Mouse (Mus musculus) kidney, postnatal 0 days (tissue): Measurements from ENCODE around the gene Atp5h. TPM values are rescaled to one million over a fixed set of nuclear protein-coding genes. Genes with fewer than 3 reads are reported as not detected.
A peak's percentile ranks its signal among the peaks of the same experiment; 100 is the strongest.

Experiments used
- ATAC-seq: fragments of 200-750 bp; cut with Nextera tagmentation; replicated peaks from 2 replicates; pipeline ENCODE4 v1.8.0; 2017; ENCODE audit warnings: low read depth, moderate number of reproducible peaks, moderate TSS enrichment, moderate library complexity; ENCODE audit not compliant: low FRiP score
- DNase-seq: peaks from one replicate; pipeline ENCODE4 v3.0.0-alpha.2; 2016; ENCODE audit warnings: low spot score
- H3K27ac ChIP-seq: fragments of 300-500 bp; sonication (generic); 2 replicates; pipeline ENCODE4 v1.5.1; 2014; ENCODE audit warnings: mild to moderate bottlenecking
- H3K27me3 ChIP-seq: fragments of 300-500 bp; sonication (generic); 2 replicates; pipeline ENCODE4 v1.6.1; 2014; ENCODE audit warnings: low read length, mixed read lengths; ENCODE audit not compliant: insufficient read depth
- H3K36me3 ChIP-seq: fragments of 300-500 bp; sonication (generic); 2 replicates; pipeline ENCODE4 v1.6.1; 2014; ENCODE audit warnings: low read length, mixed read lengths; ENCODE audit not compliant: insufficient read depth
- H3K4me1 ChIP-seq: fragments of 300-500 bp; sonication (generic); replicated peaks from 2 replicates; pipeline ENCODE4 v1.6.1; 2014; ENCODE audit warnings: antibody characterized with exemption, low read length, mixed read lengths; ENCODE audit not compliant: insufficient read depth
- H3K4me2 ChIP-seq: fragments of 300-500 bp; sonication (generic); 2 replicates; pipeline ENCODE4 v1.6.1; 2014; ENCODE audit warnings: mild to moderate bottlenecking, low read length, moderate library complexity, mixed read lengths
- H3K4me3 ChIP-seq: fragments of 300-500 bp; sonication (generic); replicated peaks from 2 replicates; pipeline ENCODE4 v1.5.1; 2014; ENCODE audit warnings: low read depth, low read length
- H3K9ac ChIP-seq: fragments of 300-500 bp; sonication (generic); 2 replicates; pipeline ENCODE4 v1.6.1; 2014; ENCODE audit warnings: low read depth, low read length
- H3K9me3 ChIP-seq: fragments of 300-500 bp; sonication (generic); replicated peaks from 2 replicates; pipeline ENCODE4 v1.6.1; 2016; ENCODE audit warnings: low read length, inconsistent platforms, mixed read lengths
- CTCF ChIP-seq: IDR thresholded peaks from 2 replicates; pipeline ENCODE4 v1.5.1; 2016; ENCODE audit warnings: antibody characterized with exemption, low read depth, mild to moderate bottlenecking, moderate library complexity
- WGBS: fragments of 180-500 bp; shearing (Covaris S2); extraction: QIAGEN DNeasy Blood & Tissue Kit; methylation state at CpG from one replicate; pipeline ENCODE4 v1.1.7; 2014; 5-methylcytosine and 5-hydroxymethylcytosine counted together
- polyA plus RNA-seq: library from polyadenylated mRNA; unstranded; fragments of >200 nt; fragmentation: Nextera tagmentation; extraction: Ambion mirVana; gene quantifications from 2 replicates; pipeline ENCODE4 v1.2.1, GENCODE M21; 2015

Gene Atp5h
- polyA plus RNA-seq, result 1,541 and 1,578 TPM in 2 replicates

GRCm38 (mm10) chr11:115419531-115420237, at the start of gene Atp5h, which contains the start of gene Kctd2:
Atp5h (minus strand) TSS chr11:115419962.
Kctd2 (plus strand) TSS chr11:115420128.
- TF ChIP-seq CTCF, result no peak
- H3K36me3 ChIP-seq, result peaks cover 13% of the 10 kb centered on the region; the same call in 1 of the 2 replicates
- no peaks in the 10 kb centered on the region for H3K9me3 ChIP-seq
- H3K9ac ChIP-seq, result peak within 1 kb of the TSS; percentile 95
- peak within 1 kb of the TSS; percentile 86 for H3K27ac ChIP-seq
- ATAC-seq, result peak; percentile 97
- WGBS, result under 1% methylated on average over 53 of the region's 56 CpGs
- peaks cover 13% of the 10 kb centered on the region; the same call in 1 of the 2 replicates for H3K4me1 ChIP-seq
- no peaks in the 10 kb centered on the region for H3K27me3 ChIP-seq
- peak within 1 kb of the TSS; percentile 98 for H3K4me3 ChIP-seq
- peak within 1 kb of the TSS; percentile 97 for H3K4me2 ChIP-seq
- DNase-seq, result peak; percentile 98

- no peaks in the 10 kb centered on the region for H3K27me3 ChIP-seq
- no peaks in the 10 kb centered on the region for H3K36me3 ChIP-seq
- no peak overlapping the region for H3K4me2 ChIP-seq
- H3K4me3 ChIP-seq, result no peak overlapping the region
- DNase-seq (peak; percentile 32), ATAC-seq (no peak)
- no peak overlapping the region for H3K27ac ChIP-seq
- no peaks in the 10 kb centered on the region for H3K9me3 ChIP-seq
- no peaks in the 10 kb centered on the region for H3K4me1 ChIP-seq
- 0 out of 2 replicates have a peak, but pooled peaks have one; percentile 9 for TF ChIP-seq CTCF
- no peak overlapping the region for H3K9ac ChIP-seq
- 26% methylated on average over 4 of the region's 4 CpGs for WGBS
Observed at GRCm38 (mm10) chr11:115467217-115467618, 47.5 kb upstream of the Atp5h start.

- no peaks in the 10 kb centered on the region for H3K9me3 ChIP-seq
- H3K4me3 ChIP-seq, result no peak overlapping the region
- DNase-seq (no peak), ATAC-seq (no peak)
- H3K4me1 ChIP-seq, result no peaks in the 10 kb centered on the region
- TF ChIP-seq CTCF, result no peak
- H3K27me3 ChIP-seq, result no peaks in the 10 kb centered on the region
- H3K4me2 ChIP-seq, result peak overlapping the region; percentile 12; the same call in 1 of the 2 replicates
- no peak overlapping the region for H3K27ac ChIP-seq
- no peaks in the 10 kb centered on the region for H3K36me3 ChIP-seq
- WGBS, result 66% methylated on average over 8 of the region's 8 CpGs
- no peak overlapping the region for H3K9ac ChIP-seq
Observed at GRCm38 (mm10) chr11:115464851-115465250, 45.1 kb upstream of the Atp5h start.

- Histone ChIP-seq H3K36me3 (no peaks in the 10 kb centered on the region), H3K4me3 (no peak overlapping the region), H3K4me1 (no peaks in the 10 kb centered on the region), H3K27ac (peak overlapping the region; percentile 86), H3K9me3 (no peaks in the 10 kb centered on the region), H3K9ac (peak overlapping the region; percentile 35), H3K27me3 (no peaks in the 10 kb centered on the region), H3K4me2 (peak overlapping the region; percentile 38)
- WGBS, result 53% methylated on average over 11 of the region's 11 CpGs
- ATAC-seq, result peak; percentile 47; the same call in 1 of the 2 replicates
- no peak for TF ChIP-seq CTCF
- no peak for DNase-seq
Observed at GRCm38 (mm10) chr11:115463397-115463796, 43.6 kb upstream of the Atp5h start.

- no peak for DNase-seq
- Histone ChIP-seq H3K27me3 (no peaks in the 10 kb centered on the region), H3K4me1 (no peaks in the 10 kb centered on the region), H3K4me2 (peak within 1 kb of the TSS; percentile 38), H3K36me3 (no peaks in the 10 kb centered on the region), H3K9me3 (no peaks in the 10 kb centered on the region), H3K4me3 (no peak within 1 kb of the TSS; the same call in 1 of the 2 replicates), H3K27ac (peak within 1 kb of the TSS; percentile 86), H3K9ac (peak within 1 kb of the TSS; percentile 28; the same call in 1 of the 2 replicates)
- no peak; the same call in 1 of the 2 replicates for TF ChIP-seq CTCF
- ATAC-seq, result peak; percentile 44; the same call in 1 of the 2 replicates
- WGBS, result 71% methylated on average over 16 of the region's 16 CpGs
Observed at GRCm38 (mm10) chr11:115462243-115462891, 42.6 kb upstream of the Atp5h start, which contains the start of gene Slc16a5. Slc16a5 (plus strand) TSS chr11:115462474.

- H3K4me1 ChIP-seq, result no peaks in the 10 kb centered on the region
- H3K4me2 ChIP-seq, result peak overlapping the region; percentile 38; the same call in 1 of the 2 replicates
- peak overlapping the region; percentile 86 for H3K27ac ChIP-seq
- no peak for ATAC-seq
- no peak for DNase-seq
- no peak for TF ChIP-seq CTCF
- no peaks in the 10 kb centered on the region for H3K36me3 ChIP-seq
- no peaks in the 10 kb centered on the region for H3K9me3 ChIP-seq
- H3K4me3 ChIP-seq, result no peak overlapping the region
- H3K27me3 ChIP-seq, result no peaks in the 10 kb centered on the region
- no peak overlapping the region for H3K9ac ChIP-seq
- WGBS, result 65% methylated on average over 5 of the region's 5 CpGs
Observed at GRCm38 (mm10) chr11:115461846-115462242, 42.1 kb upstream of the Atp5h start.
